Mouse (Mus musculus): ENCODE measurements at regions not wholly inside any gene's neighbourhood (a gene's known extent, or its start where the extent isn't known, plus 50 kb on each side); places are given as distances from the start of the nearest gene placed in this dataset.

DNA sequence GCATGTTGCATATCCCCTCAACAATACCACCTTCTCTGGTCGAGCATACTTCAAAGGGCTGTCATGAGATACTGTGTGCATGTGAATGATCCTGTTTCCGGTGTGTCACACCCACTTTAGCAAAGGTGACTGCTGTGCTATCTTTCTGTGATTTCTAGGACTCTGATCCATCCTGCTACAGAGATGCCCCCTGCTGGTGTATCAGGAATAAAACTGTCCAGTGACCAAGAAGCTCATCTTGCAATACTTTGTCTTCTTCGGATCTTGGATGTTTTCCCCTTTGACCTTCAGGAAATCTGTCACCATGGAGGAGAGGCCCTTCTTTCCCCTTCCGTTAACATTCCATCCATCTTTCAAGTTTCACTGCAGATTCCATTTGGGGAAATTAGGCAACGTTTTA is 177.5 kb upstream of the Npvf start:
- TF ChIP-seq POLR2A (IDR thresholded peaks at IDR 0.05; ENCODE audit: low read depth, low read length) (no peak), EP300 (IDR thresholded peaks at IDR 0.05; ENCODE audit: low read length) (no peak), UBTF (IDR thresholded peaks at IDR 0.05; ENCODE audit: low read depth, low read length) (no peak), JUND (conservative IDR thresholded peaks at IDR 0.05; ENCODE audit: low read depth, low read length) (no peak), CTCF (conservative IDR thresholded peaks at IDR 0.05 in 1 of 2, IDR thresholded peaks at IDR 0.05 in 1 of 2; ENCODE audit: low read depth in 2 of 2, low read length in 2 of 2) (peak; percentile 28 to 51; a peak in 3 of 4 replicates), MAZ (IDR thresholded peaks at IDR 0.05; ENCODE audit: low read depth, low read length) (no peak)
